Mouse (Mus musculus) left cerebral cortex, postnatal 36 days (tissue): Measurements from ENCODE around the gene En1. TPM values are rescaled to one million over a fixed set of nuclear protein-coding genes. Genes with fewer than 3 reads are reported as not detected.

Experiments
- DNase-seq, 2 experiments: peaks; one replicate each; pipeline ENCODE4 v3.0.0; 2021 to 2022; ENCODE audit warnings: low spot score in 2 of 2, mixed read lengths in 1 of 2
- intact Hi-C: fragments of 180-260 bp; cut with DNase I; formaldehyde crosslinking; loops from one replicate; pipeline ENCODE4 v1.15.1; 2025
- total RNA-seq, 2 experiments: library from RNA; stranded (reverse); gene quantifications; 2 replicates each; pipeline ENCODE4 v1.2.3; 2021

En1 gene
- total RNA-seq, result not detected

GRCm38 (mm10) chr1:120602031-120602730 lies at the start of gene En1:
Gene En1, plus strand, starts transcription at chr1:120602418.
- intact Hi-C loops, result loop anchor here (5.0 kb wide), 1 partner anchor 725 kb away; no protein-coding TSS in a partner anchor
- no peak for DNase-seq

DNA sequence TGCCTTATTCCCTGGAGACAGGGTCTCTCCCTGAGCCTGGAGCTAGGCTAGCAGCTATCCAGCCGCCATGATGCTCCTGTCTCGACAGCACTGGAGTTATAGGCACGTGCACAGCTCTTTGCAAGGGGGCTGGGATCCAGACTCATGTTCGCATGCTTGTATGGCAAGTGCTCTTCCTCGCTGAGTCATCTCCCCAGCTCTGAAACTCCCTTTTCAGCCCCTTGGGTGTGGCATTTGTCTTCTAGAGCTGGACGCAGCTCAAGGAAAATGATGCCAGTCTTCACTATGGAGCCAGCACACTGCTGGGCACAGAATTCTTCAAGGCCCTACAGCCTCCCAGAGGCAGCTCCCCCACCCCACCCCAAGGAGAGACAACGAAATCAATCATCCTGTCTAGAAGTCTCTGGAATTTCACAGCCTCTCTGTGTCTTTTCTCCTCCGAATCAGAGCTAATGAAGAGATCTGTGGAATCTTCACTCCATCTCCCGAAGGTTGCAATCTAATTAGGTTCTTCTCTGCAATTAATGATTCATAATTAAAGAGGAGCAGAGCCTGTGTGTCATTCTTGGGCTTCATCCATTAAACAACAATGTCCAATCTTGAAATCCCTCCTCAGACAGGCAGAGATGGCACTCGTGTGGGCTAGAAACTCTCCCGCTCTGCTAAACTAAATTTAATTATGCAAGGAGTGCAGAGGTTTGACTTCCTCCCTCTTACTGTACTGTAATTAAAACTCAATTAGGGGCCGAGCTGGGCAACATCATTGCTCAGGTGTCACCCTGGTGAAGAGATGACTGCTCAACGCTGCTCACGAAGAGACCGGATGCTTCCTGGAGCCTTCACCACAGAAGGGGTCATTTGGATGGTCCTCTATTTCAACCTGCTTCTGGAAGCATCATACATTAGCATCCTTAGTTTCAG lies 45.0 kb upstream of the En1 start:
- intact Hi-C loops, result no loop called here
- no peak for DNase-seq

- no peak for DNase-seq
- intact Hi-C loops, result no loop called here
These were observed 43.6 kb upstream of the En1 start for GRCm38 (mm10) chr1:120558341-120559285.

DNA sequence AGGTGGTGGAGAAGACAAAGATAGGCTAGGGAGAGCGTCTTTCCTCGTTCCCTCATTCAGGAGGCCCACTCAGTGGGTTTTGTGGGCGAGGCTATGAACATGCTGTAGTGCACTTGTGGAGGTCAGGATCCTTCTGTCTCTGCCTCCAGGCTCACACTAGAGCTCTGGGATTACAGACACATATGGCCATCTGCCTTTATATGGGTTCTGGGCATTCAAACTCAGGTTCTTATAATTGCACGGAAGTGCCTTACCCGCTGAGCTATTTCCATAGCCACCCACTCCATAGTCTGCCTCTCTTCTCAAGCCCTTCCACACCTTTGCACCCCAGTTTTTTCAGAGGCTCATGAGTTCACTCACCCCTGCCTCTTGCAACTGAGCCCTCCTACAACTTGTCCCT lies 42.3 kb upstream of the En1 start:
- DNase-seq, result no peak
- intact Hi-C loops, result no loop called here

DNA sequence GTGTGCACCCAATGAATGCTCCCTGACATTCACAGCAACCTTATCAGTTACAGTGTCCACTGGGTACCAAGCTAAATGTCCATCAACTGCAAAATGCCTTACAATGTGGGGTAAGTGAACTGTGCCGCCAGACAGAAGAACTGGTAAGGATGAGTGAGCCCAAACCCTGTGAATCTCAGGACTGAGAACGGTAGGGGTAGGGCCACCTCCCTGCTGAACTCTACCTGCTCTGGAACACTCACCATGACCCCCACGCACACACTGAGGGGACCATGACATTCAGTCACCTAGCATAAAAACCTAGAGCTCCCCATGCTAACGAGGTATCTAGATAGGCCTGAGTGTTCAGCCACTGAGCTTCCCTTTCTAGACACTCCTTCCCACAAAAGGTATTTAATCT lies 20.9 kb upstream of the En1 start:
- intact Hi-C loops, result loop anchor here (10.0 kb wide), 1 partner anchor 963 kb away; no protein-coding TSS in a partner anchor
- no peak for DNase-seq

DNA sequence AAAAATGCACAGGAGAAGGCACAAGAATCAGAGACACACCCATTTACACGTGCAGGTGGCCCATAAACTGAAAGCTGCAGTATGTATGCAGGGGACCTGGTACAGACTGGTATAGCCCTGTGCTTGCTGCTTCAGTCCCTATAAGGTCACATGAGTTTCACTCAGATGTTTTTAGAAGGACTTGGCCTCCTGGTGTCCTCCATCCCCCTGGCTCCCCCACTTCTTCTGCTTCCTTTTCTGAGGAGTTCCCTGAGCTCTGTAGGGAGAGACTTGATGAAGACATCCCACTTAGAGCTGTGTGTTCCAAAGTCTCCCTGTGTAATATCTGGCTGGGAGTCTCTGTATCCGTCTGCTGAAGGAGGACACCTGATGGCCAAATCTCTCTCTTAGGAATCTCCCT lies 16.7 kb upstream of the En1 start:
- intact Hi-C loops, result loop anchor here (5.0 to 10.0 kb wide), 2 partner anchors 832 to 959 kb away; no protein-coding TSS in a partner anchor
- no peak for DNase-seq

- intact Hi-C loops, result loop anchor here (5.0 to 10.0 kb wide), 2 partner anchors 831 to 958 kb away; no protein-coding TSS in a partner anchor
- DNase-seq, result peak; percentile 26 to 67
These were observed 15.6 kb upstream of the En1 start for GRCm38 (mm10) chr1:120586500-120587110.

- intact Hi-C loops, result loop anchor here (5.0 to 10.0 kb wide), 2 partner anchors 830 to 957 kb away; no protein-coding TSS in a partner anchor
- no peak for DNase-seq
These were observed 14.8 kb upstream of the En1 start for GRCm38 (mm10) chr1:120587431-120587830.

- DNase-seq, result no peak
- intact Hi-C loops, result loop anchor here (5.0 to 10.0 kb wide), 2 partner anchors 829 to 957 kb away; no protein-coding TSS in a partner anchor
These were observed 14.3 kb upstream of the En1 start for GRCm38 (mm10) chr1:120587960-120588359.

DNA sequence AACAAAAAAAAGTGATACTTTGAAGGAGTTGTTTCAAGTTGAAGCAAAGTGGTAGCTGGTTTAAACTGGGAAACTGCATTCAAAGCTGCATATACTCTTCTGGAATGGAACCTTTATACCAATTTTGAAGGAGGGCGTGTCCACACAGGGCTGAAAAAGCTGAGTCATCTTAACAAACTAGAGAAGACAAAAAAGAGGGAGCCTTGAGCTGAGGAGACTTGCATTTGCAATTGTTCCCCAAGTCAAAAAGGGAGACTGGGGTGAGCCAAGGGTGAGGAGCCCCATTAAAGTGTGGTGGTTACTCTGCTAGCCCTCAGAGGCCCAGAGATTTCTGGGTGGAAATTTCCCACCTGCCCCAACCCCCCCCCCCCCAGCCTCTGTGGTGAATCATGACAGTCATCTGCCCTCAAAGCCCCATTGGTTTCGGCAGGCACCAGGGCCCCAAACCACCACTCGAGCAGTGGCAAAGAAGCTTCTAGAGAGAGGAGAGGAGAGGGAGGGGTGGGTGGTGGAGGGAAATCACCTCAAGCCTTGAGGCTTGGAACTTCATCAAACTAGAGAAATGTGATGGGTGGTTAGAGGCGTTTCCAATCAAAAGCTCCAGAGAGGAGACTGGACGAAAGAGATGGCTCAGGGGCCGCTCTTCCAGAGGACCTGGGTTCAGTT lies 13.7 kb upstream of the En1 start:
- intact Hi-C loops, result loop anchor here (5.0 to 10.0 kb wide), 2 partner anchors 829 to 956 kb away; no protein-coding TSS in a partner anchor

GRCm38 (mm10) chr1:120593236-120593919 lies 8.8 kb upstream of the En1 start:
- intact Hi-C loops, result loop anchor here (5.0 kb wide), 1 partner anchor 809 kb away; no protein-coding TSS in a partner anchor
- no peak for DNase-seq

More for the DNA sequence above, 13.7 kb upstream of the En1 start:
- DNase-seq, result no peak

- intact Hi-C loops, result loop anchor here (2.0 to 5.0 kb wide), 2 partner anchors 586 to 808 kb away; no protein-coding TSS in a partner anchor
- no peak for DNase-seq
These were observed 7.6 kb upstream of the En1 start for GRCm38 (mm10) chr1:120594603-120595002.

- DNase-seq, result no peak
- intact Hi-C loops, result loop anchor here (2.0 kb wide), 1 partner anchor 585 kb away; no protein-coding TSS in a partner anchor
These were observed 6.6 kb upstream of the En1 start for GRCm38 (mm10) chr1:120595471-120596240.

GRCm38 (mm10) chr1:120596319-120596718 lies 5.9 kb upstream of the En1 start:
- intact Hi-C loops, result no loop called here
- no peak for DNase-seq

DNA sequence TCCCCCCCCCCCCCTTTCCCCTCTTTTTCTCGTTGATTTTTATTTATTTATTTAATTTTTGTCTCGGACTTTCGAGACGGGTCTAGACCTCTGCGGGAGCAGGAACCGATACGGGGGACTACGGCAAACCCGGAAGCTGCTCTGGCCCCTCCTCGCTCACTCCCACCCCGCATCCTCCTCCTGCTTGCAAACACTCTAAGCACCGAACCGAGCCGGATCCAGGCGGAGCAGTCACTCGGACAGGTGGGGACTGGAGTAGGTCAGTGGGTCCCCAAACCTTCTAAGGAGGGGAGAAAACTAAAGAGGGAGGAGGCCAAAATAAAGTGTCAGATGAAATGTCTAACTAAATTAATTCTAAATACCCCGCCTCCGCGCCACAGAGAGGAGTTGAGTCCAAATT lies 5.4 kb upstream of the En1 start:
- DNase-seq, result no peak
- intact Hi-C loops, result no loop called here

GRCm38 (mm10) chr1:120597271-120597670 lies 4.9 kb upstream of the En1 start:
- intact Hi-C loops, result no loop called here
- DNase-seq, result no peak
